8 mouse cellular contexts compared by ENCODE assay signal in genomic region chr2:69584117-69584933, GRCm38 (mm10). TPM values are rescaled to one million over a fixed set of nuclear protein-coding genes. Genes with fewer than 3 reads are reported as not detected.
DNase-seq lines count a peak whose midpoint lies in the region; ATAC-seq and TF ChIP-seq lines count a peak whose summit lies in the region.

No protein-coding gene starts in this region.

- H3K4me1 ChIP-seq in lung, embryonic 16.5 days (replicated peaks; ENCODE audit: control insufficient read depth, insufficient read depth, low read length) = peaks cover 22% of the 10 kb centered on the region
- H3K4me1 ChIP-seq in forebrain, embryonic 14.5 days (ENCODE audit: control insufficient read depth, insufficient read depth, low read length) = peaks cover 10% of the 10 kb centered on the region; the same call in 1 of the 2 replicates
- H3K4me1 ChIP-seq in limb, embryonic 14.5 days (ENCODE audit: control insufficient read depth, insufficient read depth, low read length) = peaks cover 14% of the 10 kb centered on the region
- H3K4me1 ChIP-seq in stomach, postnatal 0 days (replicated peaks; ENCODE audit: control insufficient read depth, insufficient read depth) = peaks cover 6% of the 10 kb centered on the region; the same call in 1 of the 2 replicates

- peak overlapping the region; percentile 65 for H3K4me3 ChIP-seq in lung, embryonic 16.5 days (ENCODE audit: low read length)
- H3K4me3 ChIP-seq in forebrain, embryonic 14.5 days (ENCODE audit: low read depth, low read length) = peak overlapping the region; percentile 65
- H3K4me3 ChIP-seq in limb, embryonic 14.5 days (replicated peaks; ENCODE audit: low read length) = 0 out of 2 replicates have a peak overlapping the region, but pooled peaks have one; percentile 11
- peak overlapping the region; percentile 55 for H3K4me3 ChIP-seq in stomach, postnatal 0 days (ENCODE audit: low read depth, low read length)

- TF ChIP-seq POLR2A in limb, embryonic 14.5 days (IDR thresholded peaks at IDR 0.05; ENCODE audit: borderline replicate concordance, extremely low read depth, insufficient read depth, insufficient read length) = no peak

- TF ChIP-seq EP300 in stomach, postnatal 0 days (optimal IDR thresholded peaks at IDR 0.05) = no peak

- peak overlapping the region; percentile 99 for H3K4me2 ChIP-seq in lung, embryonic 16.5 days (ENCODE audit: low read depth, low read length)
- H3K4me2 ChIP-seq in forebrain, embryonic 14.5 days (ENCODE audit: low read length) = peak overlapping the region; percentile 99
- no peak overlapping the region for H3K4me2 ChIP-seq in limb, embryonic 14.5 days (replicated peaks; ENCODE audit: low read depth, low read length, severe bottlenecking)
- peak overlapping the region; percentile 97 for H3K4me2 ChIP-seq in stomach, postnatal 0 days (replicated peaks; ENCODE audit: low read depth)

- H3K36me3 ChIP-seq in lung, embryonic 16.5 days (ENCODE audit: control insufficient read depth, insufficient read depth, low read length) = no peaks in the 10 kb centered on the region
- H3K36me3 ChIP-seq in forebrain, embryonic 14.5 days (ENCODE audit: control insufficient read depth, insufficient read depth, low read length) = no peaks in the 10 kb centered on the region
- no peaks in the 10 kb centered on the region for H3K36me3 ChIP-seq in limb, embryonic 14.5 days (ENCODE audit: control insufficient read depth, insufficient read depth, low read length)
- H3K36me3 ChIP-seq in stomach, postnatal 0 days (ENCODE audit: control insufficient read depth, insufficient read depth, low read length) = no peaks in the 10 kb centered on the region

- H3K9ac ChIP-seq in lung, embryonic 16.5 days (ENCODE audit: low read length) = no peak overlapping the region
- no peak overlapping the region for H3K9ac ChIP-seq in forebrain, embryonic 14.5 days (ENCODE audit: low read length)
- H3K9ac ChIP-seq in limb, embryonic 14.5 days (ENCODE audit: low read depth, low read length, severe bottlenecking) = no peak overlapping the region
- H3K9ac ChIP-seq in stomach, postnatal 0 days (ENCODE audit: low read length) = no peak overlapping the region

- 3% methylated on average over 20 of the region's 20 CpGs for WGBS in lung, embryonic 16.5 days
- WGBS in forebrain, embryonic 14.5 days = 3% methylated on average over 20 of the region's 20 CpGs
- 4% methylated on average over 20 of the region's 20 CpGs for WGBS in limb, embryonic 14.5 days
- WGBS in stomach, postnatal 0 days = 3% methylated on average over 20 of the region's 20 CpGs

- no peak for DNase-seq in lung, adult 18-20 months
- DNase-seq in forebrain, embryonic 14.5 days (ENCODE audit: low spot score) = peak; percentile 30
- DNase-seq in limb, embryonic 14.5 days (ENCODE audit: low spot score) = no peak
- DNase-seq in stomach, postnatal 0 days (ENCODE audit: low spot score) = no peak
- no peak for DNase-seq in thymus, postnatal 14 days
- DNase-seq in spleen, postnatal 10 days (ENCODE audit: low spot score in 2 of 2) = no peak
- DNase-seq in left cerebral cortex, adult 9 months (ENCODE audit: low spot score in 2 of 2) = no peak

- peaks cover 55% of the 10 kb centered on the region for H3K27me3 ChIP-seq in lung, embryonic 16.5 days (ENCODE audit: control insufficient read depth, insufficient read depth, low read depth, low read length)
- peaks cover 41% of the 10 kb centered on the region for H3K27me3 ChIP-seq in forebrain, embryonic 14.5 days (replicated peaks; ENCODE audit: control insufficient read depth, insufficient read depth, low read length)
- H3K27me3 ChIP-seq in limb, embryonic 14.5 days (ENCODE audit: control insufficient read depth, insufficient read depth, low read length) = peaks cover 60% of the 10 kb centered on the region
- H3K27me3 ChIP-seq in stomach, postnatal 0 days (ENCODE audit: control insufficient read depth, insufficient read depth, low read length) = peaks cover 16% of the 10 kb centered on the region; the same call in 1 of the 2 replicates

- H3K9me3 ChIP-seq in lung, embryonic 16.5 days (ENCODE audit: control insufficient read depth, low read length) = no peaks in the 10 kb centered on the region
- no peaks in the 10 kb centered on the region for H3K9me3 ChIP-seq in forebrain, embryonic 14.5 days (replicated peaks; ENCODE audit: control insufficient read depth, low read length)
- no peaks in the 10 kb centered on the region for H3K9me3 ChIP-seq in limb, embryonic 14.5 days (ENCODE audit: control insufficient read depth, low read length)
- no peaks in the 10 kb centered on the region for H3K9me3 ChIP-seq in stomach, postnatal 0 days (ENCODE audit: control insufficient read depth, low read length)

- H3K27ac ChIP-seq in lung, embryonic 16.5 days (ENCODE audit: low read length) = no peak overlapping the region
- H3K27ac ChIP-seq in forebrain, embryonic 14.5 days (ENCODE audit: low read depth, low read length) = no peak overlapping the region
- no peak overlapping the region for H3K27ac ChIP-seq in limb, embryonic 14.5 days (replicated peaks; ENCODE audit: low read depth, low read length)
- no peak overlapping the region for H3K27ac ChIP-seq in stomach, postnatal 0 days (replicated peaks)

- no peak for ATAC-seq in lung, embryonic 16.5 days (ENCODE audit: low read depth)
- no peak for ATAC-seq in forebrain, embryonic 14.5 days
- ATAC-seq in limb, embryonic 14.5 days (ENCODE audit: low FRiP score, low read depth) = no peak
- no peak for ATAC-seq in stomach, postnatal 0 days (ENCODE audit: low FRiP score, low TSS enrichment)

- no peak for TF ChIP-seq CTCF in stomach, postnatal 0 days (IDR thresholded peaks at IDR 0.05; ENCODE audit: low read depth)

RNA-seq across cellular contexts. Expression of gene Lrp2, which starts 1.5 kb away (rescaled TPM):
- 0.29 and 0.39 TPM in 2 replicates for polyA plus RNA-seq in lung, embryonic 16.5 days (2015; fragmentation: Nextera tagmentation; extraction: Ambion mirVana)
- polyA plus RNA-seq in forebrain, embryonic 14.5 days (2014; fragmentation: Nextera tagmentation; extraction: Ambion mirVana) = 0.66 and 0.74 TPM in 2 replicates
- 0.09 and 0.12 TPM in 2 replicates for polyA plus RNA-seq in limb, embryonic 14.5 days (2012; rRNA removed)
- 0.01 TPM in 1 of 2 replicates, not detected in the other for polyA plus RNA-seq in limb, embryonic 14.5 days (2014; fragmentation: Nextera tagmentation; extraction: Ambion mirVana)
- polyA plus RNA-seq in stomach, postnatal 0 days (2015; fragmentation: Nextera tagmentation; extraction: Ambion mirVana) = 0.29 TPM in 2 replicates

Comparison
In these comparisons a context has a peak if more than half of its experiments do, and no peak if none do; other contexts are left out.
1. H3K4me3 ChIP-seq: peak in every context shown above with its lines; median percentile 65 in lung, embryonic 16.5 days; 65 in forebrain, embryonic 14.5 days; 55 in stomach, postnatal 0 days; 11 in limb, embryonic 14.5 days.